Comparison of ENCODE assay signal across 27 mouse cellular contexts in genomic region chr11:7697591-7697990, GRCm38 (mm10).
"Had no signal": no experiment of that assay in that cellular context is flagged by ENCODE, and none has a peak within 500 bp of the region (broad histone marks: within the 10 kb centered on the region; RNA-seq: fewer than 3 reads in every experiment).

No protein-coding gene starts in this region.

- H3K9ac ChIP-seq: heart, embryonic 12.5 days; hindbrain, embryonic 13.5 days; intestine, embryonic 15.5 days; limb, embryonic 13.5 days; liver, embryonic 13.5 days; liver, embryonic 15.5 days; liver, postnatal 0 days had no signal

- H3K27ac ChIP-seq: gastrocnemius, adult 2 months; heart, embryonic 10.5 days; hindbrain, embryonic 10.5 days; hindbrain, embryonic 13.5 days; intestine, embryonic 15.5 days; layer of hippocampus, adult 2 months; left cerebral cortex, adult 2 months; limb, embryonic 13.5 days; liver, embryonic 13.5 days; liver, embryonic 15.5 days had no signal

- H3K36me3 ChIP-seq: heart, embryonic 10.5 days; heart, embryonic 12.5 days; hindbrain, embryonic 10.5 days; hindbrain, embryonic 13.5 days; intestine, embryonic 15.5 days; limb, embryonic 13.5 days; liver, embryonic 13.5 days; liver, embryonic 15.5 days had no signal

- H3K4me2 ChIP-seq: heart, embryonic 12.5 days; hindbrain, embryonic 13.5 days; intestine, embryonic 15.5 days; limb, embryonic 13.5 days; liver, embryonic 11.5 days; liver, embryonic 13.5 days; liver, embryonic 15.5 days had no signal

- H3K9me3 ChIP-seq: heart, embryonic 10.5 days; heart, embryonic 12.5 days; hindbrain, embryonic 10.5 days; hindbrain, embryonic 13.5 days; intestine, embryonic 15.5 days; limb, embryonic 13.5 days; liver, embryonic 13.5 days; liver, embryonic 15.5 days had no signal

- H3K4me3 ChIP-seq: gastrocnemius, adult 2 months; heart, embryonic 10.5 days; heart, embryonic 12.5 days; hindbrain, embryonic 10.5 days; hindbrain, embryonic 13.5 days; intestine, embryonic 15.5 days; layer of hippocampus, adult 2 months; left cerebral cortex, adult 2 months; limb, embryonic 13.5 days; liver, embryonic 13.5 days; liver, embryonic 15.5 days had no signal

- DNase-seq: gastrocnemius, adult 2 months; gastrocnemius, postnatal 10 days; gastrocnemius, postnatal 25 days; heart, adult 18-20 months; heart, postnatal 10 days; heart, postnatal 4 days; kidney, adult 18-20 months; kidney, adult 8-10 months; kidney, postnatal 10 days; kidney, postnatal 25 days; kidney, postnatal 4 days; liver; liver, embryonic 13.5 days; liver, postnatal 0 days had no signal

- H3K27me3 ChIP-seq: heart, embryonic 12.5 days; hindbrain, embryonic 13.5 days; intestine, embryonic 15.5 days; limb, embryonic 13.5 days; liver, embryonic 13.5 days; liver, embryonic 15.5 days had no signal

- ATAC-seq: hindbrain, embryonic 16.5 days; inflammation-experienced regulatory T-cells, adult 6 months; intestine, embryonic 15.5 days; intestine, postnatal 0 days; liver, postnatal 0 days had no signal

- H3K4me1 ChIP-seq: heart, embryonic 10.5 days; heart, embryonic 12.5 days; hindbrain, embryonic 10.5 days; hindbrain, embryonic 13.5 days; intestine, embryonic 15.5 days; limb, embryonic 13.5 days; liver, embryonic 13.5 days; liver, embryonic 15.5 days had no signal
